Mouse (Mus musculus) neural tube, embryonic 15.5 days (tissue): Measurements from ENCODE around the gene Strn. TPM values are rescaled to one million over a fixed set of nuclear protein-coding genes. Genes with fewer than 3 reads are reported as not detected.

ENCODE experiments used
- ATAC-seq: fragments of 200-750 bp; cut with Nextera tagmentation; 2 replicates; pipeline ENCODE4 v1.8.0; 2017; ENCODE audit warnings: mild to moderate bottlenecking, moderate TSS enrichment, moderate library complexity; ENCODE audit not compliant: low FRiP score
- H3K27ac ChIP-seq: fragments of 300-500 bp; sonication (generic); replicated peaks from 2 replicates; pipeline ENCODE4 v1.5.1; 2015; ENCODE audit warnings: mild to moderate bottlenecking, inconsistent platforms
- H3K27me3 ChIP-seq: fragments of 300-500 bp; sonication (generic); replicated peaks from 2 replicates; pipeline ENCODE4 v1.6.1; 2015; ENCODE audit warnings: inconsistent platforms
- H3K36me3 ChIP-seq: fragments of 300-500 bp; sonication (generic); 2 replicates; pipeline ENCODE4 v1.6.1; 2015; ENCODE audit warnings: inconsistent platforms
- H3K4me1 ChIP-seq: fragments of 300-500 bp; sonication (generic); 2 replicates; pipeline ENCODE4 v1.6.1; 2015; ENCODE audit warnings: inconsistent platforms
- H3K4me2 ChIP-seq: fragments of 300-500 bp; sonication (generic); 2 replicates; pipeline ENCODE4 v1.6.1; 2015; ENCODE audit warnings: inconsistent platforms, mild to moderate bottlenecking, moderate library complexity
- H3K4me3 ChIP-seq: fragments of 300-500 bp; sonication (generic); replicated peaks from 2 replicates; pipeline ENCODE4 v1.5.1; 2015; ENCODE audit warnings: mild to moderate bottlenecking, inconsistent platforms
- H3K9ac ChIP-seq: fragments of 300-500 bp; sonication (generic); replicated peaks from 2 replicates; pipeline ENCODE4 v1.6.1; 2015; ENCODE audit warnings: mild to moderate bottlenecking, inconsistent platforms
- H3K9me3 ChIP-seq: fragments of 300-500 bp; sonication (generic); replicated peaks from 2 replicates; pipeline ENCODE4 v1.6.1; 2016; ENCODE audit warnings: inconsistent platforms
- WGBS: fragments of 180-500 bp; shearing (Covaris S2); methylation state at CpG from one replicate; pipeline ENCODE4 v1.1.7; 2015; ENCODE audit warnings: mixed read lengths; 5-methylcytosine and 5-hydroxymethylcytosine counted together
- polyA plus RNA-seq: library from polyadenylated mRNA; unstranded; fragments of >200 nt; fragmentation: Nextera tagmentation; extraction: Ambion mirVana; gene quantifications from 2 replicates; pipeline ENCODE4 v1.2.1, GENCODE M21; 2015

Strn gene
- polyA plus RNA-seq, 1 experiment from 2014 or later = 4.6 TPM

- Histone ChIP-seq H3K9ac (no peak overlapping the region), H3K4me2 (no peak overlapping the region), H3K9me3 (no peaks in the 10 kb centered on the region), H3K4me1 (no peaks in the 10 kb centered on the region), H3K4me3 (no peak overlapping the region), H3K36me3 (no peaks in the 10 kb centered on the region), H3K27me3 (no peaks in the 10 kb centered on the region), H3K27ac (no peak overlapping the region)
- no peak for ATAC-seq
- 85% methylated on average over 3 of the region's 3 CpGs for WGBS
Measured at GRCm38 (mm10) chr17:78615096-78615495, 121.9 kb downstream of the Strn start.

DNA sequence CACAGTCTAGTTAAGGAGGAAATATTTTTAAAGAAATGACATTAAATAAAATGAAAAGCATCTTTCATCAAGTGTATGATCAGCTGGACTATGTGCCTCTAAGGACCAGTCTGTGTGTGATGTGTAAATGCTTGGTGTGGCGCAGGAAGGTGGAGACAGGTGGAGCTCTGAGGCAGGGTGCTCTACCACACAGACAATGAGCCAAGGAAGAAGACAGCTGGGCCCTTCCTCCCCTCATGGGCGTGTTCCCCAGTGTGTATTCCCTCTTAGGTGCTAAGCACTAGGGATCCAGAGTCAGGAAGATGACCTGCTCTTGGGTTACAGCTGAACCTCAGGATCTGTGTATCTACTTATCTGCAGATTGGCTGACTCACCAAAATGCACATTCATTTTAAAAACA is 122.5 kb downstream of the Strn start:
- Histone ChIP-seq H3K4me1 (no peaks in the 10 kb centered on the region), H3K36me3 (no peaks in the 10 kb centered on the region), H3K4me3 (no peak overlapping the region), H3K4me2 (no peak overlapping the region), H3K9ac (no peak overlapping the region), H3K27me3 (no peaks in the 10 kb centered on the region), H3K9me3 (no peaks in the 10 kb centered on the region), H3K27ac (no peak overlapping the region)
- 74% methylated on average over 2 of the region's 2 CpGs for WGBS
- no peak for ATAC-seq

- Histone ChIP-seq H3K9ac (no peak overlapping the region), H3K27me3 (no peaks in the 10 kb centered on the region), H3K4me3 (no peak overlapping the region), H3K9me3 (no peaks in the 10 kb centered on the region), H3K27ac (no peak overlapping the region), H3K4me1 (0 out of 2 replicates have a peak, but pooled peaks cover 5% of the 10 kb centered on the region), H3K4me2 (no peak overlapping the region), H3K36me3 (no peaks in the 10 kb centered on the region)
- 69% methylated on average over 6 of the region's 6 CpGs for WGBS
- no peak for ATAC-seq
Measured at GRCm38 (mm10) chr17:78611117-78611516, 125.9 kb downstream of the Strn start.

GRCm38 (mm10) chr17:78609191-78609855 is 127.7 kb downstream of the Strn start:
- H3K27me3 ChIP-seq = no peaks in the 10 kb centered on the region
- no peak overlapping the region for H3K27ac ChIP-seq
- H3K9ac ChIP-seq = no peak overlapping the region
- H3K9me3 ChIP-seq = no peaks in the 10 kb centered on the region
- ATAC-seq = no peak
- no peak overlapping the region for H3K4me2 ChIP-seq
- H3K4me3 ChIP-seq = no peak overlapping the region
- H3K36me3 ChIP-seq = no peaks in the 10 kb centered on the region
- WGBS = 89% methylated on average over 13 of the region's 13 CpGs
- H3K4me1 ChIP-seq = 0 out of 2 replicates have a peak, but pooled peaks cover 5% of the 10 kb centered on the region

DNA sequence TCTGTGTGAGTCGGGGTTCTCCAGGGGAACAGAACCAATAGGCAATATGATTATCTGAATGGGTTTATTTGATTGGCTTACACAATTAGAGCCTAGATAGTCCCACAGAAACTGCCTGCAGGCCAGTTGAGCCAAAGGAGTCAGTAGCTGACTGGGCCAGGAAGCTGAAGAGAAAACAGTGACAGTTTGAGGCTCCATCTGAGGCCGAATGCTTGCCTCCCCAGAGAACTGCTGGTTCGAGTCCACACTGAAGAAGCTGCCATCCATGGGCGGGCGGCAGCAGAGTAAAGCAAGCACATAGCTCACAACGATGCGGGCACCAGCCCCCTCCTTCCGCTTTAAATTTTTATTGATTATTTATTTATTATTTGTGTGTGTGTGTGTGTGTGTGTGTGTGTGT is 128.3 kb downstream of the Strn start:
- H3K36me3 ChIP-seq = no peaks in the 10 kb centered on the region
- WGBS = 68% methylated on average over 8 of the region's 8 CpGs
- H3K4me1 ChIP-seq = 0 out of 2 replicates have a peak, but pooled peaks cover 6% of the 10 kb centered on the region
- H3K4me2 ChIP-seq = no peak overlapping the region
- H3K9me3 ChIP-seq = no peaks in the 10 kb centered on the region
- no peak overlapping the region for H3K9ac ChIP-seq
- H3K27me3 ChIP-seq = no peaks in the 10 kb centered on the region
- no peak overlapping the region for H3K4me3 ChIP-seq
- no peak for ATAC-seq
- no peak overlapping the region for H3K27ac ChIP-seq

DNA sequence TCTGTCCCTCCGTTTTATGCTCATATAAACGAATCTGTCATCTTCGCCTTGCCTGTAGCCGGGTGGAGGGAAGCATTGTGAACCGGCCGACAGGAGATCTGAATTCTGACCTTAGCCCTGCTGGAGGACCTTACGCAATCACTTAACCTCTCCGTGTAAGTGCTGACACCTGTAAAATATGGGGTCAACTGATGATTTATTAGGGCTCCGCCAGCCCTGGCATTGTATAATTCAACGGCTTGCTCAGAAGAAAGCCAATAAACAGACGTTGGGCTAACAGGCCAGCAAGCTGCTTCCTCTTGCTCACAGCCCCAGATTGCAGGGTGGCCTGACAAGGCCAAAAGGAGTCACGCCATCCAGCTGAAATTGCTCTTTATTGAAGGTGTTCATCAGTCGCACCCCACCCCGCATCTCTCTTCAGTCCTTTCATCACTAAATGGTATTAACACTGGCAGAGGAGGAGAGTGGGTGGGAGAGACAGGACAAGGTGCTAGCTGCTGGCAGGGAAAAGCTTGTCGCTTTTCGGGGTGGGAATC is 128.8 kb downstream of the Strn start:
- H3K4me2 ChIP-seq = no peak overlapping the region
- WGBS = 34% methylated on average over 16 of the region's 16 CpGs
- H3K4me1 ChIP-seq = 0 out of 2 replicates have a peak, but pooled peaks cover 9% of the 10 kb centered on the region
- no peaks in the 10 kb centered on the region for H3K27me3 ChIP-seq
- no peaks in the 10 kb centered on the region for H3K9me3 ChIP-seq
- ATAC-seq = no peak
- no peak overlapping the region for H3K4me3 ChIP-seq
- no peaks in the 10 kb centered on the region for H3K36me3 ChIP-seq
- no peak overlapping the region for H3K27ac ChIP-seq
- no peak overlapping the region for H3K9ac ChIP-seq

DNA sequence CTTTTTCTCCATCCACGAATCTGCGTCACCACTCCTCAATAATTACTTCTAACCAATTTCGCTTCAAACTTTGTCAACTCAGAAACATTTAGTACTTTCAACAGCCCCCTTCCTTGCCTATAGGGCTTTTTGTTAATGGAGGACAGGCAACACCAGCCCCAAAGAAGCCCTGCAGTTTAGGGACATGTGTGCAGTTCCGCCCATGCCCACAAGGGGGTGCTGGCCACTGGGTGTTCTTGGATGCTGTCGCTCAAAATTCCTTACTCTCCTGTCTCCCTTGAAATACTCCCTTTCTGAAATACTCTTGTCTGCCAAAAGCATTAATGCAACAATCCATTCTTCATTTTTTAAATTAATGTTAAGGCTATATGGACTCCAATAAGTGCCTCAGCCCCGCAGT is 132.6 kb downstream of the Strn start:
- no peak overlapping the region for H3K27ac ChIP-seq
- 0 out of 2 replicates have a peak, but pooled peaks cover 9% of the 10 kb centered on the region for H3K4me1 ChIP-seq
- 74% methylated on average over 6 of the region's 6 CpGs for WGBS
- H3K9me3 ChIP-seq = no peaks in the 10 kb centered on the region
- H3K9ac ChIP-seq = no peak overlapping the region
- no peak for ATAC-seq
- H3K4me2 ChIP-seq = no peak overlapping the region
- H3K27me3 ChIP-seq = no peaks in the 10 kb centered on the region
- no peaks in the 10 kb centered on the region for H3K36me3 ChIP-seq
- no peak overlapping the region for H3K4me3 ChIP-seq

GRCm38 (mm10) chr17:78603872-78604271 is 133.1 kb downstream of the Strn start:
- H3K9ac ChIP-seq = no peak overlapping the region
- WGBS = 36% methylated on average over 8 of the region's 8 CpGs
- no peaks in the 10 kb centered on the region for H3K36me3 ChIP-seq
- ATAC-seq = peak; percentile 68; the same call in 1 of the 2 replicates
- 0 out of 2 replicates have a peak overlapping the region, but pooled peaks have one; percentile 5 for H3K4me2 ChIP-seq
- H3K27ac ChIP-seq = no peak overlapping the region
- H3K9me3 ChIP-seq = no peaks in the 10 kb centered on the region
- 0 out of 2 replicates have a peak, but pooled peaks cover 9% of the 10 kb centered on the region for H3K4me1 ChIP-seq
- H3K4me3 ChIP-seq = no peak overlapping the region
- H3K27me3 ChIP-seq = no peaks in the 10 kb centered on the region

DNA sequence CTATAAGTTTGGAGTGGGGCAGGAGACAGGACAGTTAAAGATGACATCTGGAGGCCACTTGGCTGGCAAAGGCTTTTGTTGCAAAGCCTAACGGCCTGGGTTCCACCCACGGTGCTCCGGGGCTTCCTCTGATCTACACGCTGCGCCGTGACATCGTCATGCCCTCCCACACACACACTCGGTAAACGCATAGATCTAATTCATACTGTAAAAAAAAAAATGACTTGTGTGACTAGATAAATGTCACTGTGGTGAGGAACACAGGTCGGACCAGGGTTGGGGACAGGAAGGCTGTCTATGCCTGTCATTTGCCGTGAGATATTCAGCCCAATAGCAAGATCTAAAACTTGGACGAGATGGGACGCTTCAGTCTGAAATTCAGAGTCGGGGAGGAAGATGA is 134.7 kb downstream of the Strn start:
- H3K27ac ChIP-seq = no peak overlapping the region
- H3K36me3 ChIP-seq = no peaks in the 10 kb centered on the region
- H3K4me3 ChIP-seq = no peak overlapping the region
- WGBS = 87% methylated on average over 14 of the region's 14 CpGs
- H3K9ac ChIP-seq = no peak overlapping the region
- H3K4me1 ChIP-seq = 0 out of 2 replicates have a peak, but pooled peaks cover 4% of the 10 kb centered on the region
- H3K27me3 ChIP-seq = no peaks in the 10 kb centered on the region
- no peak for ATAC-seq
- H3K9me3 ChIP-seq = no peaks in the 10 kb centered on the region
- H3K4me2 ChIP-seq = no peak overlapping the region

DNA sequence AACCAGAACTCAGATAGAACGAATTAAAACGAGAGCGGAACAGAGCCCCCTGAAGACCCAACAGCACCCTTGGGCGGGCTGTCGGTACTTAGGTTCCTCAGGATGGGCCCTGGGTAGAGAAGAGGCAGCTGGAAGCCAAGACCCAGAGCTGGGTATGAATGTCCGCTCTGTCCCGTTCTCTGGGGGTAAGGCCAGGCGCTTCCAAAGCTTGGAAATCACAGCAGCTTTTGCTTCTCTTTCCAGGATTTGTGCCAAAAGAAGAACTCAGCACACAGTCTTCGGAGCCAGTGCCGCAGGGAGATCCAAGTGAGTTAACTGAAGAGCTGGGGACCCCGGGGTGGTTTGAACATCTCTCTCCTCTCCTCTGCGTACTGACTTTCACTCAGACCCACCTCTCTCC is 135.4 kb downstream of the Strn start:
- Histone ChIP-seq H3K27me3 (no peaks in the 10 kb centered on the region), H3K27ac (no peak overlapping the region), H3K9ac (no peak overlapping the region), H3K4me3 (no peak overlapping the region), H3K4me1 (0 out of 2 replicates have a peak, but pooled peaks cover 4% of the 10 kb centered on the region), H3K9me3 (no peaks in the 10 kb centered on the region), H3K36me3 (no peaks in the 10 kb centered on the region), H3K4me2 (no peak overlapping the region)
- WGBS = 80% methylated on average over 12 of the region's 12 CpGs
- ATAC-seq = no peak

- H3K9ac ChIP-seq = no peak overlapping the region
- H3K27ac ChIP-seq = no peak overlapping the region
- no peak overlapping the region for H3K4me2 ChIP-seq
- H3K4me3 ChIP-seq = no peak overlapping the region
- H3K27me3 ChIP-seq = no peaks in the 10 kb centered on the region
- no peaks in the 10 kb centered on the region for H3K36me3 ChIP-seq
- 79% methylated on average over 6 of the region's 6 CpGs for WGBS
- H3K9me3 ChIP-seq = no peaks in the 10 kb centered on the region
- ATAC-seq = no peak
- H3K4me1 ChIP-seq = 0 out of 2 replicates have a peak, but pooled peaks cover 4% of the 10 kb centered on the region
Measured at GRCm38 (mm10) chr17:78601042-78601441, 136.0 kb downstream of the Strn start.
